Mouse (Mus musculus): ENCODE measurements around the gene Tex47. TPM values are rescaled to one million over a fixed set of nuclear protein-coding genes. Genes with fewer than 3 reads are reported as not detected.

Gene Tex47
- not detected for total RNA-seq (2021)
- long read RNA-seq, experiment 1 = 0 reads
- long read RNA-seq, experiment 2 = 0 reads

GRCm38 (mm10) chr5:7303819-7304218, at the start of gene Tex47:
Gene Tex47, plus strand, starts transcription at chr5:7304119.
- no peak for DNase-seq

GRCm38 (mm10) chr5:7276659-7277455, 27.1 kb upstream of the Tex47 start:
- DNase-seq = no peak

GRCm38 (mm10) chr5:7284336-7284735, 19.6 kb upstream of the Tex47 start:
- no peak for DNase-seq

GRCm38 (mm10) chr5:7302969-7303368, 950 bp upstream of the Tex47 start:
- DNase-seq = no peak

GRCm38 (mm10) chr5:7325594-7325993, 21.7 kb downstream of the Tex47 start:
- no peak for DNase-seq

- DNase-seq = peak; percentile 6
Observed at GRCm38 (mm10) chr5:7344145-7345010, 40.5 kb downstream of the Tex47 start, which contains the start of gene Zfp804b. Gene Zfp804b, minus strand, starts transcription at chr5:7344756.

- no peak for DNase-seq
Observed at GRCm38 (mm10) chr5:7345011-7345389, 41.1 kb downstream of the Tex47 start.

Other genes with a start within 250 kb of the Tex47 start
- not detected for gene Zfp804b, start 40.6 kb downstream of the Tex47 start, total RNA-seq (2021)

Measured in gastrocnemius, postnatal 25 days (tissue).